Mouse (Mus musculus): ENCODE results near the gene Marcks. TPM values are rescaled to one million over a fixed set of nuclear protein-coding genes. Genes with fewer than 3 reads are reported as not detected.
"Not testable (repeated sequence)": the region's sequence is repeated elsewhere in the genome, so short reads cannot be mapped to it uniquely, and the experiment has no call there.

The Marcks gene
- total RNA-seq, 1 experiment, result 18.4 TPM

GRCm38 (mm10) chr10:37093306-37093705 lies 45.4 kb downstream of the Marcks start:
- TF ChIP-seq ZC3H11A (IDR thresholded peaks at IDR 0.05; ENCODE audit: borderline replicate concordance, low read depth, low read length) (no peak), HCFC1 (IDR thresholded peaks at IDR 0.05; ENCODE audit: borderline replicate concordance, insufficient read depth, low read length) (no peak), CHD2 (IDR thresholded peaks at IDR 0.05; ENCODE audit: low read depth, low read length) (no peak), MAFK (IDR thresholded peaks at IDR 0.05; ENCODE audit: insufficient read depth, low read depth, low read length) (no peak), ZNF384 (IDR thresholded peaks at IDR 0.05; ENCODE audit: low read depth, low read length) (no peak)
- no peak overlapping the region for H3K4me3 ChIP-seq (ENCODE audit: insufficient read depth in 1 of 2, low read depth in 1 of 2, low read length in 2 of 2, poor library complexity in 1 of 2, severe bottlenecking in 1 of 2)
- in situ Hi-C loops (cut with MboI; ENCODE audit: low sequenced_read_pairs in 2 of 2, unreplicated experiment in 2 of 2), result no loop called here
- no peaks in the 10 kb centered on the region for H3K9me3 ChIP-seq (ENCODE audit: control insufficient read depth, insufficient read depth, low read depth, low read length)
- 0 out of 4 replicates have a peak, but pooled peaks cover 0 to 2% of the 10 kb centered on the region in 2 experiments for H3K4me1 ChIP-seq (ENCODE audit: control insufficient read depth in 2 of 2, insufficient read depth in 2 of 2, low read length in 2 of 2, poor library complexity in 1 of 2)
- no peak overlapping the region for H3K9ac ChIP-seq (ENCODE audit: insufficient read depth, low read depth, low read length, poor library complexity, severe bottlenecking)
- DNase-seq (ENCODE audit: low read depth, low spot score), result no peak
- H3K27ac ChIP-seq (ENCODE audit: insufficient read depth, low read depth, low read length, poor library complexity, severe bottlenecking), result no peak overlapping the region
- H3K36me3 ChIP-seq (ENCODE audit: control insufficient read depth, insufficient read depth, low read length, poor library complexity, severe bottlenecking), result no peaks in the 10 kb centered on the region

GRCm38 (mm10) chr10:37090411-37090810 lies 48.3 kb downstream of the Marcks start:
- no peak for TF ChIP-seq ZC3H11A (IDR thresholded peaks at IDR 0.05; ENCODE audit: borderline replicate concordance, low read depth, low read length)
- no peak for TF ChIP-seq HCFC1 (IDR thresholded peaks at IDR 0.05; ENCODE audit: borderline replicate concordance, insufficient read depth, low read length)
- no peak for TF ChIP-seq MAFK (IDR thresholded peaks at IDR 0.05; ENCODE audit: insufficient read depth, low read depth, low read length)
- TF ChIP-seq ZNF384 (IDR thresholded peaks at IDR 0.05; ENCODE audit: low read depth, low read length), result no peak
- TF ChIP-seq CHD2 (IDR thresholded peaks at IDR 0.05; ENCODE audit: low read depth, low read length), result no peak

DNA sequence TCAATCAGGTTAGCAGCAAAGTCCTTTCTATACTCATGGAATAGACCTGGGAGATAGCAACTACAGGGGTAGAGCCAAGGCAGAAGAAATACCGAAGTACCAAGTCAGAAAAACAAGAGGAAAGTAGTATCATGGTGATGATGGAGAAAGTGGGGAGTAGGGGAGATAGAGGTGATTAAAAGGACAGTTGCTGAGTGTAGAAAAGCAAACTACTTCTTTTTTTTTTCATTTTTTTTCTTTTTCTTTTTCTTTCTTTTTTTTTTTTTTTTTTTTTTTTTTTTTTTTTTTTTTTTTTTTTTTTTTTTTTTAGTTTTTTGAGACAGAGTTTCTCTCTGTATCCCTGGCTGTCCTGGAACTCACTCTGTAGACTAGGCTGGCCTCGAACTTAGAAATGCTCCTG lies 54.6 kb downstream of the Marcks start:
- in situ Hi-C loops (cut with MboI; ENCODE audit: low sequenced_read_pairs in 2 of 2, unreplicated experiment in 2 of 2); H3K27ac ChIP-seq (ENCODE audit: insufficient read depth, low read depth, low read length, poor library complexity, severe bottlenecking); H3K9ac ChIP-seq (ENCODE audit: insufficient read depth, low read depth, low read length, poor library complexity, severe bottlenecking); H3K4me1 ChIP-seq (ENCODE audit: control insufficient read depth in 2 of 2, insufficient read depth in 2 of 2, low read length in 2 of 2, poor library complexity in 1 of 2); H3K4me3 ChIP-seq (ENCODE audit: insufficient read depth in 1 of 2, low read depth in 1 of 2, low read length in 2 of 2, poor library complexity in 1 of 2, severe bottlenecking in 1 of 2); H3K9me3 ChIP-seq (ENCODE audit: control insufficient read depth, insufficient read depth, low read depth, low read length); DNase-seq (ENCODE audit: low read depth, low spot score); H3K36me3 ChIP-seq (ENCODE audit: control insufficient read depth, insufficient read depth, low read length, poor library complexity, severe bottlenecking): not testable (repeated sequence)
- peak; percentile 82; the same call in 1 of the 2 replicates for TF ChIP-seq ZNF384 (IDR thresholded peaks at IDR 0.05; ENCODE audit: low read depth, low read length)

More at GRCm38 (mm10) chr10:37090411-37090810, 48.3 kb downstream of the Marcks start:
- no peaks in the 10 kb centered on the region for H3K9me3 ChIP-seq (ENCODE audit: control insufficient read depth, insufficient read depth, low read depth, low read length)
- H3K27ac ChIP-seq (ENCODE audit: insufficient read depth, low read depth, low read length, poor library complexity, severe bottlenecking), result no peak overlapping the region
- no peak overlapping the region for H3K4me3 ChIP-seq (ENCODE audit: insufficient read depth in 1 of 2, low read depth in 1 of 2, low read length in 2 of 2, poor library complexity in 1 of 2, severe bottlenecking in 1 of 2)
- H3K36me3 ChIP-seq (ENCODE audit: control insufficient read depth, insufficient read depth, low read length, poor library complexity, severe bottlenecking), result no peaks in the 10 kb centered on the region
- 0 out of 4 replicates have a peak, but pooled peaks cover 0 to 2% of the 10 kb centered on the region in 2 experiments for H3K4me1 ChIP-seq (ENCODE audit: control insufficient read depth in 2 of 2, insufficient read depth in 2 of 2, low read length in 2 of 2, poor library complexity in 1 of 2)
- no peak for DNase-seq (ENCODE audit: low read depth, low spot score)
- no peak overlapping the region for H3K9ac ChIP-seq (ENCODE audit: insufficient read depth, low read depth, low read length, poor library complexity, severe bottlenecking)
- in situ Hi-C loops (cut with MboI; ENCODE audit: low sequenced_read_pairs in 2 of 2, unreplicated experiment in 2 of 2), result no loop called here

Other genes with a start within 250 kb of the Marcks start
- gene Hdac2, start 164.4 kb downstream of the Marcks start, total RNA-seq (2012; rRNA removed), result 57.8 and 91.3 TPM in 2 replicates

Data from ES-E14 (cell line).